Mouse (Mus musculus) left cerebral cortex, postnatal 14 days (tissue): Measurements from ENCODE around the gene Ilf3. TPM values are rescaled to one million over a fixed set of nuclear protein-coding genes. Genes with fewer than 3 reads are reported as not detected.

ENCODE experiments used
- DNase-seq, 2 experiments: peaks; one replicate each; pipeline ENCODE4 v3.0.0; 2021 to 2022; ENCODE audit warnings: low spot score in 2 of 2, mixed read lengths in 1 of 2
- intact Hi-C: fragments of 180-260 bp; cut with DNase I; formaldehyde crosslinking; loops from one replicate; pipeline ENCODE4 v1.15.1; 2025
- total RNA-seq, 2 experiments: library from RNA; stranded (reverse); gene quantifications; 2 replicates each; pipeline ENCODE4 v1.2.3; 2021

Ilf3 gene
- total RNA-seq, 2 experiments from 2014 or later = 69.8 to 78.8 TPM

- no peak for DNase-seq
- intact Hi-C loops = no loop called here
Measured at GRCm38 (mm10) chr9:21383966-21384365, 16.3 kb downstream of the Ilf3 start.

DNA sequence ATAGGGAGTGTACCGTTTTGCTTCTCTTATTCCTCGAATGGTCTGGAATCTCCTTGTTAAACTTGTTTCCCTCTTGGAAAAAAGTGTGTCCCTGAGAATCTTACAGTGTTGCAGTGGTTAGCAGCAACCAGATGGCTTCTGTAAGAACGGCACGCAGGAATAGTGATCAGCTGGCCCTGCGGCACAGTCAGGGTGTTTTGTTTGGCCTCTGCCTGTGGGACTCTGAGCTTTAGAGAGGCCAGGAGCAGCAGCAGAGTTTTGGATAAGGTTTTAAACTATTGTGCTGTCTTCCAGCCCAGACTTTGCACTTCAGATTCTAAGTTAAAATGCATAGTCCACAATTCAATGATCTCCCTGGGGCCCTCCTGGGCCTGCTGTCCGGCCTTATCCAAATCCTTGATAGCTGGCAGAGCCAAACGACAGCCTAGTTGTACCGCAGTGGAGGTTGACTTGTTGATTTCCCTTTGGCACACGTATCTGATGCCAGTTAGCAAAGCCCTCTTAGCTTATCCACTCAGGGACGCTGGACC lies 25.0 kb downstream of the Ilf3 start:
- DNase-seq = no peak
- intact Hi-C loops = no loop called here

- no peak for DNase-seq
- intact Hi-C loops = no loop called here
Measured at GRCm38 (mm10) chr9:21395692-21396091, 28.0 kb downstream of the Ilf3 start.

- intact Hi-C loops = no loop called here
- no peak for DNase-seq
Measured at GRCm38 (mm10) chr9:21397170-21397569, 29.5 kb downstream of the Ilf3 start.

DNA sequence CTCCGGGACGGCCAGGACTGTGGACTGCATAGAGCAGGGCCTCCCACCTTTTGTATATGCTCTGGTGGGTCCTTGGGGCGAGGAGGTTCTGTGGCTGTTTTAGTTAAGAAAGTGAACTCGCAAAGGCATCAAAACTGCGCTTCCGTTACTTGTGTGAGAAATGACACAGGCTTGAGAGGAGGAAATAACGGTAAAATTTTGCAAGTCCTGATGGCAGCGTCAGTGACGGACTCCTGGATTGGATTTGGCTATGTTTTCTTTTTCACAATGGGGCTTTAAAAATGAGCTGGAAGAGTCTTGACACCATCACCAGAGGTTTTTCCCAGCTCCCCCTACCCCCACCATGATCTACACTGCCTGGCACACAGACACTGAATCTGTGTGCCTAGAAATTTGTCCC lies 33.4 kb downstream of the Ilf3 start:
- intact Hi-C loops = no loop called here
- no peak for DNase-seq

GRCm38 (mm10) chr9:21402764-21403253 lies 35.1 kb downstream of the Ilf3 start:
- DNase-seq = no peak
- intact Hi-C loops = no loop called here

DNA sequence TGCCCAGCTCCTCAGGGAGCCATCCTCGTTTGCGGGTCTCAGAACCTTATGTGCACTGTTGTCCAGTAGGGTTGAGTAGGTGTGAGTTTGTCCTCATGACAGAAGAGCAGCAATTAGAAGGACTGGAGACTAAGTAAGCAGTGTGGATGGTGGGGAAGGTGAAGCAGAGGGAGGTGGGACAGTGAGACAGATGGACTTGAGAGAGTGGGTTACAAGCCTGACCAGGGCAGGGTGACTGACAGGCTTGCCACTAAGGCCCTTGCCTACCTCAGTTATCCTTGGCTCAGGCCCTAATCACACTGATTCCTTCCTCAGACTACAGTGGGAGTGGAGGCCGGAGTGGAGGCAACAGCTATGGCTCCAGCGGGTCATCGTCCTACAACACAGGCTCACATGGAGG lies 36.1 kb downstream of the Ilf3 start:
- intact Hi-C loops = no loop called here
- no peak for DNase-seq

- intact Hi-C loops = no loop called here
- no peak for DNase-seq
Measured at GRCm38 (mm10) chr9:21405525-21405924, 37.9 kb downstream of the Ilf3 start.

DNA sequence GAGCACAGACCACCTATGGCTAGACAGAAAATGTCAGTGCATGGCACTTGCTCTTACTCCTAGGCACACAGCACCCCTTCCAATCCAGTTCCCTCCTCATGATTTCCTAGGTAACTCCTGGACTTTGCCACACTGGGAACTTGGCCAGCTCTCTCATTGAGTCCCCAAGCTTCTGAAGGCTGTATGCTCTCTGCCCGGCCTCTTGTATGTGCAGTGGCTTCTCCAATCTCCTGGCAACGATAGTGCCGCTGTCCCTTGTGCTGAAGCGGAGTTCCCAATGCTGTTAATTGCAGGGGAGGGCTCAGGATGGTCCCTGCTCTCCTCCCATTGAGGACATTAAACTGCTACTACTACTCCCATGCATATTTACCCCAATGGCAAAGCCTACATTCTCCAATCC lies 40.3 kb downstream of the Ilf3 start:
- no peak for DNase-seq

GRCm38 (mm10) chr9:21408624-21409023 lies 41.0 kb downstream of the Ilf3 start:
- intact Hi-C loops = no loop called here
- no peak for DNase-seq

More for the DNA sequence above, 40.3 kb downstream of the Ilf3 start:
- intact Hi-C loops = no loop called here

DNA sequence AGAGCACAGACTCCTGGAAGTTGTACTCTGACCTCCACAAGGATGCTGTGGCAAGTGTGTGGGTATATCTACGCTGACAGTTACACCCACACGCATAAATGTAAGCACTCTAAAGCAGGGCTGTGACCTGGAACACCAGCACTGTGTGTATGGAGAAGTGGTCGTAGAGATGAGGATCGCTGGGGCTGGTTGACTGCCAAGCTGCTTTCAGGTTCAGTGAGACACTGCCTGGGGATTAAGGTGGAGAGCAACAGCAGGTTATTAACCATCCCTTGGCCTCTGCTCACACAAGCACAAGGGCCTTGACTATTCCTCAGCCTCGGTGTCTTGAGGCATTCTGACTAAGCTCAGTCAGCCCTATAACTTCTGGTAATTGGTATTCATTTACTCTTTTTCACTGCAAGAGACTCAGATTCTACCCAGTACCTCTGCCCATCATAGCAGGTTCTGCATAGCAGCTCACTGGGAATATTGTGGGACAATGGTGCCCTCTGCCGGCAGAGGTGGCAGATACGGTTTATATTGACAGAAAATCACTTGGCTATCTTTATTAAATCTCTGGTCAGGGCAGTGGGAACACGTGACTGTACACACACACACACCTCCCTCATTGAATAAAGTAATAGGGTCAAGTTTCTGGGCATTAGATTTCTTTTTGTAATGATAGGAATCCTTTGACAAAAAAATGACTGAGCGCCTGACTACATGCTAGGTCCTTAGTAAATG lies 42.1 kb downstream of the Ilf3 start:
- DNase-seq = peak; percentile 85 to 88
- intact Hi-C loops = loop anchor here (2.0 kb wide), 2 partner anchors 43 to 97 kb away; partner anchors contain the start of genes Ap1m2 and Ilf3

DNA sequence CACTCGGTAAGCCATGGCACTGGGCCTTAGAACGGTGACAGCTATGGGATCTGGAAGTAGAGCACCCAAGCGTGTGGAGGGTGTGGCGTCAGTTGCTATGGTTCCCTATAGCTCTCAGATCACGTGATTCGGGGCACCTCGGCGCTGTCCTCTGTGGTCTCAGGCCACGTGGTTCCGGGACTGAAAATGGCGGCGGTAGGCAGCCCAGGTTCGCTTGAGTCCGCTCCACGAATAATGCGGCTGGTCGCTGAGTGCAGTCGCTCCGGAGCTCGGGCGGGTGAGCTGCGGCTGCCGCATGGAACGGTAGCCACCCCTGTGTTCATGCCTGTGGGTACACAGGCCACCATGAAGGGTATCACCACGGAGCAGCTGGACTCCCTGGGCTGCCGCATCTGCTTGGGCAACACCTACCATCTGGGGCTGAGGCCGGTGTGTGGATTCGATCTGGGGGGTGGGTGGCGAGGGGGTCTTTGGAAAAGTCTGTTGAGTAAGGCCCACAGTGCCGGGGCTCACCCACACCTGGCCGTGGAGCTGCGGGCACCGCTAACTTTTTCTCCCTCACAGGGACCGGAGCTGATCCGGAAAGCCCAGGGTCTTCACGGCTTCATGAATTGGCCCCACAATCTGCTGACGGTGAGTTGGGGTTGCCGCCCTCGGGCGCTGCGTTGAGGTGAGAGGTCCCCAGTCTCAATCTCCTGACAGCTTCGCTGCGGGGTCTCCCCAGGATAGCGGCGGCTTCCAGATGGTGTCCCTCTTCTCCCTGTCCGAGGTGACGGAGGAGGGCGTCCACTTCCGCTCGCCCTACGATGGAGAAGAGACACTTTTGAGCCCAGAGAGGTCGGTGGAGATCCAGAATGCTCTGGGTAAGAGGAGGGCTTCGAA lies 44.2 kb downstream of the Ilf3 start, which contains the start of gene Qtrt1:
Qtrt1 (plus strand) TSS at position 169 of the 882 bp plus-strand sequence.
- peak; percentile 92 to 96 for DNase-seq
- intact Hi-C loops = loop anchor here (2.0 kb wide), 2 partner anchors 45 to 99 kb away; partner anchors contain the start of genes Ap1m2 and Ilf3

DNA sequence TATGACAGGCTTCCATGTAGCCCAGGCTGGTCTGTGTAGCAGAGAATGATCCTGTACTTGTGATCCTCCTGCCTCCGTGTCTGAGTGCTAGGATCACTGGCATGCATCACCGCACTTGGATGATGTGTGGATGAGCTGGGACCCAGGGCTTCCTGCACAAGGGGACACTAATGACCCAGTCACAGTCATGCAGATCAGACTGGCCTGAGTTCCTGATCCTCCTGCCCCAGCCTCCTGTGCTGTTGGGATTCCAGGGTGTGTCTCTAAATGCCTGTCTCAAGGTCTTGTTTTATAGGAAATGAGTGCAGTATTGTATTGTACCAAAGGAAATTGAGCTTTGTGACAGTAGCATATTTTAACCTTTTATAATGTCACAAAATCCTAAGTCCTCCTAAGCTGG lies 50.2 kb downstream of the Ilf3 start:
- intact Hi-C loops = no loop called here
- no peak for DNase-seq

- intact Hi-C loops = no loop called here
- no peak for DNase-seq
Measured at GRCm38 (mm10) chr9:21419646-21420045, 52.0 kb downstream of the Ilf3 start.

DNA sequence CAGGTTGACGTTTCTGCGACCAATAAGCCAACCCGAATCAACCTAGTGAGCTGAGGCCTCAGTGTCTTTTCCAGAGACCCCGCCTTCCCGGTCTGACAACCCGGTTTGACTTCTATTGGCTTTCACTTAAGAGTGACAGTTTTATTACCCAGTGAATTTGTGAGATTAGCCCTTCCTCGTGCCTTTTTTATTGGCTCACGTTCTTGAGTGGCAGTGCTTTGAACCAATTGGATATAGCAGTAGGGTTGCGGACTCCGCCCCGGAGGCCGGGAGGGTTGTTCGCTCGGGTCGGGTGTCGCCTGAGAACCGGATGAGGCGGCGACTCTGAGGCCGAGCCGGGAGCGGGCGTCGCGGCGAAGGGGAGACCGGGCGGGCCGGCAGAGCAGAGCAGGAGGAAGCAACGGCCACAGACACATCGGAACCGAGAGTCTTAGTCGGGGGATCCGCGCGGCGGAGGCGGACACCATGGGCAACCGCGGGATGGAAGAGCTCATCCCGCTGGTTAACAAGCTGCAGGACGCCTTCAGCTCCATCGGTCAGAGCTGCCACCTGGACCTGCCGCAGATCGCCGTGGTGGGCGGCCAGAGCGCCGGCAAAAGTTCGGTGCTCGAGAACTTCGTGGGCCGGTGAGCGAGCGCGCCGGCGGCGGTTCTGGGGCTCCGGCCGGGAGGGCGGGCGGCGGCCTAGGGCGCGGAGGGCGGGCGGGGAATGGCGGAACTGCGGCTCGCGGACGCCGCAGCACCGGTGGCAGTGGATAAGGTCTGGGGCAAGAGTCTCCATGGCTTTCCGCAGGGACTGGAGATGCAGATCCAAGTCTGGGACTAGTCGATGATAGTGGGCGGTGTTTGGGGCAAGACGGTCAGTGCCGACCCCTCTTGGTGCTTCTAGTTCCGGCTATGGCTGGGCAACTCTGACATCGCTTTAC lies 57.2 kb downstream of the Ilf3 start, which contains the start of gene Dnm2:
Dnm2 (plus strand) TSS at position 278 of the 925 bp plus-strand sequence.
- intact Hi-C loops = loop anchor here (5.0 kb wide), 1 partner anchor 37 kb away; no protein-coding TSS in a partner anchor
- peak; percentile 100 for DNase-seq

DNA sequence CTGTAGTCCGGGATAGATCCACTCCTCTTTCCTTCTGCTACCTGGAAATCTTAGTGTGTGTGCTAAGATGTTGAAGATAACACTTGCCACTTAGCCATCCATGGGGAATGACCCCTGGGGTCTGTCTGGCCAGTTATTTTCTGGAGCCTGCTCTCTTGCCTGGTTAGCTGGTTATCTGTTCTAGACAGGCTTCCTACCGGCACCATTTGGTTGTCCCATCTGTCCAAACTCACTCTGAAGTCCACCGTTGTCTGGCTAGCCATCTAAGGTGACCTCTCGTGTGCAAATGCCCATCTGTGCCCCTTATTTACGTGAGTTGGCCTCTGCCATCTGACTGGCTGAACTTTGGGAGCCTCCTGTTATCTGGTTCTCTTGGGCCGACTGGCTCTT lies 57.9 kb downstream of the Ilf3 start:
- intact Hi-C loops = loop anchor here (5.0 kb wide), 1 partner anchor 37 kb away; no protein-coding TSS in a partner anchor
- no peak for DNase-seq

GRCm38 (mm10) chr9:21426013-21426412 lies 58.3 kb downstream of the Ilf3 start:
- no peak for DNase-seq
- intact Hi-C loops = loop anchor here (5.0 kb wide), 1 partner anchor 36 kb away; no protein-coding TSS in a partner anchor

- intact Hi-C loops = loop anchor here (5.0 kb wide), 1 partner anchor 36 kb away; no protein-coding TSS in a partner anchor
Measured at GRCm38 (mm10) chr9:21426525-21426924, 58.9 kb downstream of the Ilf3 start.

GRCm38 (mm10) chr9:21427773-21428172 lies 60.1 kb downstream of the Ilf3 start:
- intact Hi-C loops = loop anchor here (5.0 kb wide), 1 partner anchor 35 kb away; no protein-coding TSS in a partner anchor
- DNase-seq = no peak

More at GRCm38 (mm10) chr9:21426525-21426924, 58.9 kb downstream of the Ilf3 start:
- no peak for DNase-seq
